Mouse (Mus musculus): ENCODE measurements around the gene Rtp1. TPM values are rescaled to one million over a fixed set of nuclear protein-coding genes. Genes with fewer than 3 reads are reported as not detected.

Gene Rtp1
- 0.25 and 0.38 TPM in 2 replicates for polyA plus RNA-seq (2012; rRNA removed)

- H3K27ac ChIP-seq (ENCODE audit: insufficient read depth, low read length), result no peak within 1 kb of the TSS
- TF ChIP-seq POLR2A (IDR thresholded peaks at IDR 0.05; ENCODE audit: extremely low read depth, insufficient read depth, low read length) (no peak), CTCF (IDR thresholded peaks at IDR 0.05; ENCODE audit: extremely low read depth, insufficient read depth, low read length) (no peak)
- H3K4me3 ChIP-seq (ENCODE audit: insufficient read depth, low read length), result no peak within 1 kb of the TSS
- no peaks in the 10 kb centered on the region for H3K4me1 ChIP-seq (ENCODE audit: control insufficient read depth, insufficient read depth, low read length)
Observed at GRCm38 (mm10) chr16:23428647-23429319, at the start of gene Rtp1. TSS of gene Rtp1 (plus strand) at chr16:23429133.

- H3K4me1 ChIP-seq (ENCODE audit: control insufficient read depth, insufficient read depth, low read length), result no peaks in the 10 kb centered on the region
- no peak overlapping the region for H3K4me3 ChIP-seq (ENCODE audit: insufficient read depth, low read length)
- H3K27ac ChIP-seq (ENCODE audit: insufficient read depth, low read length), result no peak overlapping the region
- TF ChIP-seq CTCF (IDR thresholded peaks at IDR 0.05; ENCODE audit: extremely low read depth, insufficient read depth, low read length) (no peak), POLR2A (IDR thresholded peaks at IDR 0.05; ENCODE audit: extremely low read depth, insufficient read depth, low read length) (no peak)
Observed at GRCm38 (mm10) chr16:23379536-23380230, 49.2 kb upstream of the Rtp1 start.

GRCm38 (mm10) chr16:23384304-23384703, 44.6 kb upstream of the Rtp1 start:
- Histone ChIP-seq H3K27ac (ENCODE audit: insufficient read depth, low read length) (no peak overlapping the region), H3K4me1 (ENCODE audit: control insufficient read depth, insufficient read depth, low read length) (no peaks in the 10 kb centered on the region), H3K4me3 (ENCODE audit: insufficient read depth, low read length) (no peak overlapping the region)
- TF ChIP-seq CTCF (IDR thresholded peaks at IDR 0.05; ENCODE audit: extremely low read depth, insufficient read depth, low read length), result no peak
- no peak for TF ChIP-seq POLR2A (IDR thresholded peaks at IDR 0.05; ENCODE audit: extremely low read depth, insufficient read depth, low read length)

- Histone ChIP-seq H3K4me3 (ENCODE audit: insufficient read depth, low read length) (no peak overlapping the region), H3K27ac (ENCODE audit: insufficient read depth, low read length) (no peak overlapping the region), H3K4me1 (ENCODE audit: control insufficient read depth, insufficient read depth, low read length) (no peaks in the 10 kb centered on the region)
- TF ChIP-seq CTCF (IDR thresholded peaks at IDR 0.05; ENCODE audit: extremely low read depth, insufficient read depth, low read length) (no peak), POLR2A (IDR thresholded peaks at IDR 0.05; ENCODE audit: extremely low read depth, insufficient read depth, low read length) (no peak)
Observed at GRCm38 (mm10) chr16:23397931-23398330, 31.0 kb upstream of the Rtp1 start.

GRCm38 (mm10) chr16:23401463-23401862, 27.5 kb upstream of the Rtp1 start:
- Histone ChIP-seq H3K4me1 (ENCODE audit: control insufficient read depth, insufficient read depth, low read length) (no peaks in the 10 kb centered on the region), H3K4me3 (ENCODE audit: insufficient read depth, low read length) (no peak overlapping the region), H3K27ac (ENCODE audit: insufficient read depth, low read length) (no peak overlapping the region)
- TF ChIP-seq CTCF (IDR thresholded peaks at IDR 0.05; ENCODE audit: extremely low read depth, insufficient read depth, low read length) (no peak), POLR2A (IDR thresholded peaks at IDR 0.05; ENCODE audit: extremely low read depth, insufficient read depth, low read length) (no peak)

GRCm38 (mm10) chr16:23401959-23402358, 27.0 kb upstream of the Rtp1 start:
- Histone ChIP-seq H3K27ac (ENCODE audit: insufficient read depth, low read length) (no peak overlapping the region), H3K4me3 (ENCODE audit: insufficient read depth, low read length) (no peak overlapping the region), H3K4me1 (ENCODE audit: control insufficient read depth, insufficient read depth, low read length) (no peaks in the 10 kb centered on the region)
- TF ChIP-seq CTCF (IDR thresholded peaks at IDR 0.05; ENCODE audit: extremely low read depth, insufficient read depth, low read length) (no peak), POLR2A (IDR thresholded peaks at IDR 0.05; ENCODE audit: extremely low read depth, insufficient read depth, low read length) (no peak)

GRCm38 (mm10) chr16:23403008-23403755, 25.8 kb upstream of the Rtp1 start:
- no peak overlapping the region for H3K4me3 ChIP-seq (ENCODE audit: insufficient read depth, low read length)
- no peaks in the 10 kb centered on the region for H3K4me1 ChIP-seq (ENCODE audit: control insufficient read depth, insufficient read depth, low read length)
- H3K27ac ChIP-seq (ENCODE audit: insufficient read depth, low read length), result no peak overlapping the region
- peak; percentile 72 for TF ChIP-seq CTCF (IDR thresholded peaks at IDR 0.05; ENCODE audit: extremely low read depth, insufficient read depth, low read length)
- TF ChIP-seq POLR2A (IDR thresholded peaks at IDR 0.05; ENCODE audit: extremely low read depth, insufficient read depth, low read length), result no peak

- H3K4me1 ChIP-seq (ENCODE audit: control insufficient read depth, insufficient read depth, low read length), result no peaks in the 10 kb centered on the region
- no peak overlapping the region for H3K27ac ChIP-seq (ENCODE audit: insufficient read depth, low read length)
- TF ChIP-seq POLR2A (IDR thresholded peaks at IDR 0.05; ENCODE audit: extremely low read depth, insufficient read depth, low read length) (no peak), CTCF (IDR thresholded peaks at IDR 0.05; ENCODE audit: extremely low read depth, insufficient read depth, low read length) (no peak)
- no peak overlapping the region for H3K4me3 ChIP-seq (ENCODE audit: insufficient read depth, low read length)
Observed at GRCm38 (mm10) chr16:23412930-23413329, 16.0 kb upstream of the Rtp1 start.

- TF ChIP-seq POLR2A (IDR thresholded peaks at IDR 0.05; ENCODE audit: extremely low read depth, insufficient read depth, low read length) (no peak), CTCF (IDR thresholded peaks at IDR 0.05; ENCODE audit: extremely low read depth, insufficient read depth, low read length) (no peak)
- no peak overlapping the region for H3K27ac ChIP-seq (ENCODE audit: insufficient read depth, low read length)
- no peak overlapping the region for H3K4me3 ChIP-seq (ENCODE audit: insufficient read depth, low read length)
- no peaks in the 10 kb centered on the region for H3K4me1 ChIP-seq (ENCODE audit: control insufficient read depth, insufficient read depth, low read length)
Observed at GRCm38 (mm10) chr16:23416261-23416656, 12.7 kb upstream of the Rtp1 start.

All from cortical plate, adult 2 months (tissue).